Mouse (Mus musculus): ENCODE measurements around the gene Katnbl1.

- no peak for TF ChIP-seq GATA1 (IDR thresholded peaks at IDR 0.05; ENCODE audit: low read length)
- TF ChIP-seq TAL1 (IDR thresholded peaks at IDR 0.05; ENCODE audit: low read length), result no peak
Observed at GRCm38 (mm10) chr2:112378973-112379898, at the start of gene Katnbl1.

All from erythroblast, embryonic 14.5 days (primary cell).